Comparison of ENCODE assay signal across 8 mouse cellular contexts in the genomic region with DNA sequence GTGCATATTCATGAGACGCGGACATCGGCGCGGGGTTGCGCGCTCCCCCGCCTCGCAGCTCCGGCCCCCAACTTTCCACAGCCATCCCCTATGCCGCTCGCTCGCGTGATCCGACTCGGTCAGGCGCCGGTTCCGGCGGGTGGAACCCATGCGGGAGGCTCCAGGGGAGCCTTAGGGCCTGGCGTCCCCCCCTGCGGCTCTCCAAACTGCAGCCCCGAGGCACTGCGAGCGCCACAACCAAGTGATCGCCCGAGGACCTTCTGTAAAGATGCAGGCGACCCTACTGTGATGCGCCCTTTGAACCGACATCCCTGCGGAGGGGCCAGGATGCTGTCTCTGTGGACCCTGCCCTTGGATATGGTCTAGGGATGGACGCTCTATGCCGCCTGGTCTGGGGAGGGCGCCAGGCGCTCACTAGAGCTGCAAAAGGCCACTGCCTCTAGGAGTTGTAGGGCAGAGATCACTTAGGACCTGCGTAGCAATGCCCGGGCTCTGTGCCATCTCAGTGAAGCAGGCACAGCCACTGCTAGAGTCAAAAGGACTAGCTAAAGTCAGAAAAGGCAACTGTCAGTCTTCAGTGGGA. TPM values are rescaled to one million over a fixed set of nuclear protein-coding genes. Genes with fewer than 3 reads are reported as not detected.
DNase-seq lines count a peak whose midpoint lies in the region; ATAC-seq lines count a peak whose summit lies in the region.

No protein-coding gene starts in this region.

- H3K27me3 ChIP-seq in heart, embryonic 16.5 days (ENCODE audit: control insufficient read depth, insufficient read depth, low read length), result peaks cover 42% of the 10 kb centered on the region
- H3K27me3 ChIP-seq in midbrain, embryonic 16.5 days (ENCODE audit: control insufficient read depth, insufficient read depth, low read depth, low read length), result no peaks in the 10 kb centered on the region; the same call in 1 of the 2 replicates

- no peak overlapping the region; the same call in 1 of the 2 replicates for H3K9ac ChIP-seq in heart, embryonic 16.5 days (ENCODE audit: low read length)
- peak overlapping the region; percentile 77 for H3K9ac ChIP-seq in midbrain, embryonic 16.5 days (ENCODE audit: low read depth, low read length)

- under 1% methylated on average over 38 of the region's 38 CpGs for WGBS in heart, embryonic 16.5 days
- WGBS in midbrain, embryonic 16.5 days, result under 1% methylated on average over 38 of the region's 38 CpGs

- peak; percentile 41; the same call in 1 of the 2 replicates for ATAC-seq in heart, embryonic 16.5 days (replicated peaks; ENCODE audit: extremely low read depth, insufficient read depth, low FRiP score)
- peak; percentile 85 for ATAC-seq in midbrain, embryonic 16.5 days

- DNase-seq in ovary, adult 18-20 months (ENCODE audit: low spot score), result peak; percentile 28
- DNase-seq in ovary, postnatal 10 days (ENCODE audit: low spot score), result no peak
- peak; percentile 64 to 68 for DNase-seq in cerebellum, postnatal 36 days
- DNase-seq in kidney, postnatal 36 days, result peak; percentile 83 to 88
- DNase-seq in spleen, postnatal 10 days (ENCODE audit: low spot score in 2 of 2), result no peak
- no peak for DNase-seq in layer of hippocampus, adult 9-11 months

- peak overlapping the region; percentile 57 for H3K4me3 ChIP-seq in heart, embryonic 16.5 days (ENCODE audit: low read length)
- H3K4me3 ChIP-seq in midbrain, embryonic 16.5 days (ENCODE audit: low read depth, low read length), result peak overlapping the region; percentile 69

- no peaks in the 10 kb centered on the region for H3K36me3 ChIP-seq in heart, embryonic 16.5 days (ENCODE audit: control insufficient read depth, insufficient read depth)
- H3K36me3 ChIP-seq in midbrain, embryonic 16.5 days (ENCODE audit: control insufficient read depth, insufficient read depth, low read length), result no peaks in the 10 kb centered on the region

- peak overlapping the region; percentile 85 for H3K4me2 ChIP-seq in heart, embryonic 16.5 days (ENCODE audit: low read depth, low read length)
- peak overlapping the region; percentile 90 for H3K4me2 ChIP-seq in midbrain, embryonic 16.5 days (ENCODE audit: low read length)

- peaks cover 6% of the 10 kb centered on the region for H3K4me1 ChIP-seq in heart, embryonic 16.5 days (ENCODE audit: control insufficient read depth, insufficient read depth, low read length)
- H3K4me1 ChIP-seq in midbrain, embryonic 16.5 days (ENCODE audit: control insufficient read depth, insufficient read depth, low read length), result peaks cover 11% of the 10 kb centered on the region

- no peaks in the 10 kb centered on the region for H3K9me3 ChIP-seq in heart, embryonic 16.5 days (replicated peaks; ENCODE audit: control insufficient read depth, low read length)
- H3K9me3 ChIP-seq in midbrain, embryonic 16.5 days (replicated peaks; ENCODE audit: control insufficient read depth, low read length, poor library complexity, severe bottlenecking), result no peaks in the 10 kb centered on the region

- H3K27ac ChIP-seq in heart, embryonic 16.5 days (ENCODE audit: low read length), result no peak overlapping the region
- peak overlapping the region; percentile 75; the same call in 1 of the 2 replicates for H3K27ac ChIP-seq in midbrain, embryonic 16.5 days (ENCODE audit: low read length)

RNA-seq across cellular contexts. Expression of a gene that starts 0.4 kb away (rescaled TPM):
- polyA plus RNA-seq in heart, embryonic 16.5 days (2015; fragmentation: Nextera tagmentation; extraction: Ambion mirVana), result 0.32 and 0.35 TPM in 2 replicates
- polyA plus RNA-seq in midbrain, embryonic 16.5 days (2015; fragmentation: Nextera tagmentation; extraction: Ambion mirVana), result 9.0 and 10.2 TPM in 2 replicates

Comparison
In these comparisons a context has a peak if more than half of its experiments do, and no peak if none do; other contexts are left out.
1. DNase-seq: peak in ovary, adult 18-20 months (single experiment), cerebellum, postnatal 36 days (2 of 2) and kidney, postnatal 36 days (2 of 2); none in ovary, postnatal 10 days (single experiment), spleen, postnatal 10 days (0 of 2) and layer of hippocampus, adult 9-11 months (single experiment).